Mouse (Mus musculus) ES-E14 (cell line): ENCODE data around the gene Gdpd5.

Experiments used
- CHD2 ChIP-seq: IDR thresholded peaks from 2 replicates; pipeline ENCODE4 v1.6.1; 2014; ENCODE audit warnings: mild to moderate bottlenecking, low read depth, low read length, inconsistent platforms
- HCFC1 ChIP-seq: IDR thresholded peaks from 2 replicates; pipeline ENCODE4 v1.6.1; 2012; ENCODE audit warnings: low read length, inconsistent platforms, borderline replicate concordance; ENCODE audit not compliant: insufficient read depth
- MAFK ChIP-seq: IDR thresholded peaks from 2 replicates; pipeline ENCODE4 v1.6.1; 2014; ENCODE audit warnings: mild to moderate bottlenecking, low read depth, low read length, inconsistent platforms; ENCODE audit not compliant: insufficient read depth
- ZC3H11A ChIP-seq: IDR thresholded peaks from 2 replicates; pipeline ENCODE4 v1.6.1; 2012; ENCODE audit warnings: low read depth, mild to moderate bottlenecking, inconsistent platforms, low read length, borderline replicate concordance
- ZNF384 ChIP-seq: IDR thresholded peaks from 2 replicates; pipeline ENCODE4 v1.6.1; 2012; ENCODE audit warnings: low read depth, low read length, inconsistent platforms

GRCm38 (mm10) chr7:99501148-99501547 lies 119.9 kb downstream of the Gdpd5 start:
- TF ChIP-seq MAFK: no peak
- TF ChIP-seq HCFC1: no peak
- no peak for TF ChIP-seq ZNF384
- TF ChIP-seq ZC3H11A: no peak
- no peak for TF ChIP-seq CHD2
